Mouse (Mus musculus): ENCODE results near the gene Zc3hc1. TPM values are rescaled to one million over a fixed set of nuclear protein-coding genes. Genes with fewer than 3 reads are reported as not detected.
A peak's percentile ranks its signal among the peaks of the same experiment; 100 is the strongest.
"Not testable (repeated sequence)": the region's sequence is repeated elsewhere in the genome, so short reads cannot be mapped to it uniquely, and the experiment has no call there.

The Zc3hc1 gene
- polyA plus RNA-seq, 1 experiment, result not detected

DNA sequence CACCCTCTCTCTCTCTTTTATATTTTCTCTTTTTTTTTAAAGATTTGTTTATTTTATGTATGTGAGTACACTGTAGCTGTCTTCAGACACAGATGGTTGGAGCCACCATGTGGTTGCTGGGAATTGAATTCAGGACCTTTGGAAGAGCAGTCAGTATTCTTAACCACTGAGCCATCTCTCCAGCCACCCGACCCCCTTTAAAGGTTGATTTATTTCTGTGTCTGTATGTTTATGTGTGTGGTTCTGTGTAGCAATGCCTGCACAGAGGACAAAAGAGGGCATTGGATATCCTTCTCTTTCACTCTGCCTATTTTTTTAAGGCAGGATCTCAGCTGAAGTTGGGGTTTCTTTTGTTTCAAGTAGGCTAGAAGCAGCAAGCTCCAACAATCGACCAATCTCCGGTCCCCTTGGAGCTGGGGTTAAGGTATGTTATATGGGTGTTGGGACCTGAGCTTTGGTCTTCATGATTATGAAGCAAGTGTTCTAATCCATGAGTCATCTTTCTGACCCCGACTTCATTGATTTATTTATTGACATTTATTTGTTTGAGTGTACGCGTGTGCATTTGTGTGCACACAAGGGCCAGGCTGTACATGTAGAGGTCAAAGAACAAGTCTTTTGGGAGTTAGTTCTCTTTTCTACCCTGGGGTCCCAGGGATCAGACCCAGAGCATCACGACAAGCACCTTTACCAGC is 18.7 kb upstream of the Zc3hc1 start:
- Histone ChIP-seq H3K4me3 (ENCODE audit: insufficient read depth, low read depth, low read length) (no peak overlapping the region), H3K27ac (ENCODE audit: insufficient read depth, low read depth, low read length) (no peak overlapping the region), H3K4me1 (ENCODE audit: control insufficient read depth, insufficient read depth, low read length) (peaks cover 2% of the 10 kb centered on the region; the same call in 1 of the 2 replicates)
- TF ChIP-seq POLR2A (IDR thresholded peaks at IDR 0.05; ENCODE audit: insufficient read depth, low read depth, low read length), result no peak
- no peak for TF ChIP-seq CTCF (IDR thresholded peaks at IDR 0.05; ENCODE audit: insufficient read depth, low read depth, low read length)
- 88% methylated on average over 7 of the region's 7 CpGs for WGBS

DNA sequence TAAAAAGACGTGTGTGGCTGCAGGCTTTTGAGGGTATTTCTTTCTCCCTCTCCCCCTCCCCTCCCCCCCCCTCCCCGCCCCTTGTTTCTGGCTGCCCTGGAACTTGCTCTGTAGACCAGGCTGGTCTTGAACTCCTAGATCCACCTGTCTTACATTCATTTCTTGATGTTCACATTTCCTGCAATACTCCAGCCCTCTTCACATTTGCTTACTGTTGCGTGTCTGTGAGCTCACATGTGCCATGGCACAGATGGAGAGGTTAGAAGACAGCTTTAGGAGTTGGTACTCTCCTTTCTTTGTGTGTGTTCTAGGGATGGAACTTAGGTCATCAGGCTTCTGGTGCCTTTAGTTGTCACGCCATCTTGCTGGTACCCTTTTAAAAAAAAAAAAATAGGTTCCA is 17.4 kb upstream of the Zc3hc1 start:
- 88% methylated on average over 4 of the region's 4 CpGs for WGBS
- TF ChIP-seq CTCF (IDR thresholded peaks at IDR 0.05; ENCODE audit: insufficient read depth, low read depth, low read length) (no peak), POLR2A (IDR thresholded peaks at IDR 0.05; ENCODE audit: insufficient read depth, low read depth, low read length) (no peak)
- peaks cover 2% of the 10 kb centered on the region; the same call in 1 of the 2 replicates for H3K4me1 ChIP-seq (ENCODE audit: control insufficient read depth, insufficient read depth, low read length)
- H3K4me3 ChIP-seq (ENCODE audit: insufficient read depth, low read depth, low read length), result no peak overlapping the region
- H3K27ac ChIP-seq (ENCODE audit: insufficient read depth, low read depth, low read length), result no peak overlapping the region

DNA sequence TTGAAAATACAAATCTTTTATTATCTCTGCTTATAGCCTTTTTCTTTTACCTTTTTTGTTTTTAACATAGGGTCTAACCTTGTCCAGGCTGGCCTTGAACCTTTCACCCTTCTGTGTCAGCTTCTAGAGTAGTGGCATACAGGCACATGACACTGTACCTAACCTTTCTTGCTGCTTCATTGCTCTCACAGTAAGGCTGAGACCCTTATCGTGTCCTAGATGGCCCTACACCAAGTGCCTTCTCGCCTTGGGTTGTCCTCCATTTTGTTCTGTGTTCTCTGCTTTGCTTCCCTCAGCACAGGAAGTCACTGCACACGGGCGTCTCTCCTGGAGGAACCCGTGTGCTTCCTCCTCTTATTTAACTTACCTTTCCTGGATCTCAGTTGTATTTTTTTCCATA is 13.8 kb upstream of the Zc3hc1 start:
- Histone ChIP-seq H3K4me1 (ENCODE audit: control insufficient read depth, insufficient read depth, low read length) (peaks cover 2% of the 10 kb centered on the region; the same call in 1 of the 2 replicates), H3K4me3 (ENCODE audit: insufficient read depth, low read depth, low read length) (no peak overlapping the region), H3K27ac (ENCODE audit: insufficient read depth, low read depth, low read length) (no peak overlapping the region)
- 74% methylated on average over 5 of the region's 5 CpGs for WGBS
- no peak for TF ChIP-seq POLR2A (IDR thresholded peaks at IDR 0.05; ENCODE audit: insufficient read depth, low read depth, low read length)
- no peak for TF ChIP-seq CTCF (IDR thresholded peaks at IDR 0.05; ENCODE audit: insufficient read depth, low read depth, low read length)

DNA sequence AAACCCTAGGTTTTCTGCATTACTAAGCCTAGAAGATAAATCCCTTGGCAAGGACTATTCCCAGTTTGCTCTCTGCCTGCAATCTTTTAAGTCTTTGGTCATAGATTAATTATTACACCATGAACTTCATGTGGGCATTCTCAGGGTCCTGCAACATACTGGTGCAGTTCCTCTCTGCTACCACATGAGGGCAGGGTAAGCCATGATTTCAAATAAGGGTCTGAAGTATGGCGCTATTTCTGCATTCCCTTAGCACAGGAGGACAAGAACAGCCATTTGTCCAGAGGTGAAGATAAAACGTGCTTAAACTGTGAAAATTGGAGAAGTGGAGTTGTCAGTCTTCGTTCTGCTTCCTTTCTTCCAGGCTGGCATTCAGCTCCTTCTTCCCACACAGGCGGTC is 12.6 kb upstream of the Zc3hc1 start:
- Histone ChIP-seq H3K4me3 (ENCODE audit: insufficient read depth, low read depth, low read length) (peak overlapping the region; percentile 53), H3K4me1 (ENCODE audit: control insufficient read depth, insufficient read depth, low read length) (peaks cover 2% of the 10 kb centered on the region; the same call in 1 of the 2 replicates), H3K27ac (ENCODE audit: insufficient read depth, low read depth, low read length) (peak overlapping the region; percentile 60; the same call in 1 of the 2 replicates)
- TF ChIP-seq CTCF (IDR thresholded peaks at IDR 0.05; ENCODE audit: insufficient read depth, low read depth, low read length), result no peak
- WGBS, result 7% methylated on average over 4 of the region's 4 CpGs

DNA sequence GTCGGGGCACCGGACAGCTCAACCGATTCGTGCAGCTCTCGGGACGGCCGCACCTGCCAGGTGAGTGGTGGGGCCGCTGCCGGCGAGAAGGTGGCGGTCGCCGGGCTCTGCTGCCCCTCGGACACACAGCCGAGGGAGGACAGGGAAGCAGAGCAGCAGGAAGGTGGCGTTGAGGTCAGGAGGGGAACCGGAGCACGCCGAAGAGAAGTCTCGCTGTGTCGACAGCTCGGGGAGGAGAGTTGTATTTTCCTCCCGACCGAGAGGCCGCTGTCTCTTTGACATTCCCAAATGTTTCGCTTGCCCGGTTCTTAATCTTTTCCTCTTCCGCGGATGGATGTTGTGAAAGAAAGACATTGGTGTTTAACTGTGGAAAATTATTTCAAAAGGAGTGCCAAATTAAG is 11.3 kb upstream of the Zc3hc1 start:
- TF ChIP-seq POLR2A (IDR thresholded peaks at IDR 0.05; ENCODE audit: insufficient read depth, low read depth, low read length), result no peak
- no peak for TF ChIP-seq CTCF (IDR thresholded peaks at IDR 0.05; ENCODE audit: insufficient read depth, low read depth, low read length)
- Histone ChIP-seq H3K4me3 (ENCODE audit: insufficient read depth, low read depth, low read length) (peak overlapping the region; percentile 71), H3K4me1 (ENCODE audit: control insufficient read depth, insufficient read depth, low read length) (peaks cover 2% of the 10 kb centered on the region; the same call in 1 of the 2 replicates), H3K27ac (ENCODE audit: insufficient read depth, low read depth, low read length) (no peak overlapping the region)
- under 1% methylated on average over 29 of the region's 29 CpGs for WGBS

DNA sequence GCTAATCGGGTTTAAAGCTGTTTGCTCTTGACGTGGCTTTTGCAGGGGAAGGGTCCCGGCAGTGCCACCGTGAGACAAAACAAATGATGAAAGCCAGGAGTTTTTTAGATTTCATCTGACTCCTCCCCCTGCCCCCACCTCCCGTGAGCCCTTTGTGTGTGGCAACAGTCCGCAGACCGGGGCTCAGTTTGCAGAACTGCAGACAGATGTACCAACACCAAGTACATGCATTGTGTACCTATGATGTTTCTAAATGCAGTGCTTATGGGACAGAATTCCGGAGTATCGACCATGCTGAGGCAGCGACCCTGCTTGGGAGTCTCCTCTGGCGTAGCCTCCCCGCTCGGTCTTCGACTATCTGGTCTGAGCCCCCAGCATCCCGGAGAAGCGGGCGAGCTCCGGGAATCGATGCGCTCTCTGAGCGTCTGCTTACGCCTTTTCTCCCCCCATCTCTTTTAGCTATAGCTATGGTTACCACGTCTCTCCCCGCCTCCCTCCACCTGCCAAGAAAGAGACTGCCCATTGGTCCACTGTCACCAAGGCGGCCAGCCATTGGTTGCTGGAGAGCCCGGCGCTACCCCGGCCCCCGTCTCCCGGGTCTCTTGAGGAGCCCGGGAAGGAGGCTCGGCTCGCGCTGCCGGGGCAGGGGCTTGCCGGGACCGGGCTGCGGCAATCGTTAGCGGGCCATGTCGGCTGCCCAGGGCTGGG is 10.6 kb upstream of the Zc3hc1 start, which contains the start of gene Klhdc10:
Gene Klhdc10, plus strand, starts transcription at position 561 of the 708 bp plus-strand sequence.
- Histone ChIP-seq H3K4me3 (ENCODE audit: insufficient read depth, low read depth, low read length) (peak within 1 kb of the TSS; percentile 74), H3K27ac (ENCODE audit: insufficient read depth, low read depth, low read length) (peak within 1 kb of the TSS; percentile 90), H3K4me1 (ENCODE audit: control insufficient read depth, insufficient read depth, low read length) (peaks cover 2% of the 10 kb centered on the region; the same call in 1 of the 2 replicates)
- under 1% methylated on average over 41 of the region's 41 CpGs for WGBS
- TF ChIP-seq POLR2A (IDR thresholded peaks at IDR 0.05; ENCODE audit: insufficient read depth, low read depth, low read length), result peak; percentile 70
- no peak for TF ChIP-seq CTCF (IDR thresholded peaks at IDR 0.05; ENCODE audit: insufficient read depth, low read depth, low read length)

DNA sequence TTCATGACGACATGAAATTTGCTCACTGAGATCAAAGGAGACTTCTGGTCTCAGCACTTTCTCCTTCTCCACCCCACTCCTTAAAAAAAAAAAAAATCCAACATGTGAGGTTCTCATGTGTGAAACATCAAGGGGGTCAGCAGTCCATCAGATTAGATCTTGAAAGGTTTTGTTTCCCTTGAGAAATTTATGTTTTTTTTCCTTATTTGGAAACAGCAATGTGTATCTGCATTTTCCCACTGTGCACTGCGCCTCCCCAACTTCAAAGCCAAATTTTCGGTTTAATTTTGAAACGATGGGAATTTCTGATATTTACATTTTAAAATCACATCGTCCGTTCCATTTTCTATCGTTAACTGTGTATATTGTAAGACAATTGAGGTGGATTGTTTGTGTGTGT is 9.9 kb upstream of the Zc3hc1 start:
- no peak for TF ChIP-seq CTCF (IDR thresholded peaks at IDR 0.05; ENCODE audit: insufficient read depth, low read depth, low read length)
- TF ChIP-seq POLR2A (IDR thresholded peaks at IDR 0.05; ENCODE audit: insufficient read depth, low read depth, low read length), result no peak
- 2% methylated on average over 7 of the region's 7 CpGs for WGBS

DNA sequence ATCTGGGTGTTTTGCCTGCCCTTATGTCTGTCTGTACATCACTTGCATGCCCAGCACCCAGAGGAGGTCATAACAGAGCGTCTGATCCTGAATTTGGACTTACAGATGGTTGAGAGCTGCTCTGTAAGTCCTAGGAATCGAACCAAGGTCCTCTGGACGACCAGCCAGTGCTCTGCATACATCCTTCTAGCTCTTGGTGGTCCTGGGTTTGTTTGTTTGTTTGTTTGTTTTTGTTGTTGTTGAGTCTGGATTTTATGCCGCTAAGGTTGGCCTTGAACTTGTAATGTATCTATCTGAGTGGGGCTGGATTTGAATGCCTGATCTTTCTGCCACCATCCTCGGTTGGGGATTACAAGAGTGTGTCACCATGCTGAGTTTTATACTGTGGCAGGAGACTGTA is 9.3 kb upstream of the Zc3hc1 start:
- WGBS, result 80% methylated on average over 5 of the region's 5 CpGs
- TF ChIP-seq CTCF (IDR thresholded peaks at IDR 0.05; ENCODE audit: insufficient read depth, low read depth, low read length) (no peak), POLR2A (IDR thresholded peaks at IDR 0.05; ENCODE audit: insufficient read depth, low read depth, low read length) (no peak)
- Histone ChIP-seq H3K4me1 (ENCODE audit: control insufficient read depth, insufficient read depth, low read length) (peaks cover 2% of the 10 kb centered on the region; the same call in 1 of the 2 replicates), H3K4me3 (ENCODE audit: insufficient read depth, low read depth, low read length) (no peak overlapping the region), H3K27ac (ENCODE audit: insufficient read depth, low read depth, low read length) (no peak overlapping the region)

More for the DNA sequence above, 9.9 kb upstream of the Zc3hc1 start:
- Histone ChIP-seq H3K27ac (ENCODE audit: insufficient read depth, low read depth, low read length) (peak overlapping the region; percentile 75; the same call in 1 of the 2 replicates), H3K4me3 (ENCODE audit: insufficient read depth, low read depth, low read length) (no peak overlapping the region), H3K4me1 (ENCODE audit: control insufficient read depth, insufficient read depth, low read length) (peaks cover 2% of the 10 kb centered on the region; the same call in 1 of the 2 replicates)

DNA sequence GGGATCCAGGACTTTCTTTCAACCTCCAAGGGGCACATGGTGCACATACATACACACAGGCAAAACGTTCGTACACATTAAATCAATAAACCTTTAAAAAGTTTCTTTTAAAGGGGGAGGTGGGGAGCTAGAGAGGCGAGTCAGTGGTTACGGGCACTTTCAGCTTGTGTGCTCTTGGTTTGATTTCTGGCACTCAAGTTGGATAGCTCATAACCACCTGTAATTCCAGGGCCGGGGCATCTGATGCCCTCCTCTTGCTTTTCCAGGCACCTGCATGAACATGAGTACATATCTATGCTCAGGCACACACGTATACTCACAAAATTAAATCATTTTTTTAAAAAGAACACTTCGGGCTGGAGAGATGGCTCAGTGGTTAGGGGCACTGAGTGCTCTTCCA is 1.2 kb upstream of the Zc3hc1 start:
- no peak overlapping the region for H3K27ac ChIP-seq (ENCODE audit: insufficient read depth, low read depth, low read length)
- H3K4me3 ChIP-seq (ENCODE audit: insufficient read depth, low read depth, low read length), result no peak overlapping the region
- WGBS, result 91% methylated on average over 7 of the region's 7 CpGs
- H3K4me1 ChIP-seq (ENCODE audit: control insufficient read depth, insufficient read depth, low read length), result no peaks in the 10 kb centered on the region
- TF ChIP-seq CTCF (IDR thresholded peaks at IDR 0.05; ENCODE audit: insufficient read depth, low read depth, low read length), result no peak
- TF ChIP-seq POLR2A (IDR thresholded peaks at IDR 0.05; ENCODE audit: insufficient read depth, low read depth, low read length), result no peak

DNA sequence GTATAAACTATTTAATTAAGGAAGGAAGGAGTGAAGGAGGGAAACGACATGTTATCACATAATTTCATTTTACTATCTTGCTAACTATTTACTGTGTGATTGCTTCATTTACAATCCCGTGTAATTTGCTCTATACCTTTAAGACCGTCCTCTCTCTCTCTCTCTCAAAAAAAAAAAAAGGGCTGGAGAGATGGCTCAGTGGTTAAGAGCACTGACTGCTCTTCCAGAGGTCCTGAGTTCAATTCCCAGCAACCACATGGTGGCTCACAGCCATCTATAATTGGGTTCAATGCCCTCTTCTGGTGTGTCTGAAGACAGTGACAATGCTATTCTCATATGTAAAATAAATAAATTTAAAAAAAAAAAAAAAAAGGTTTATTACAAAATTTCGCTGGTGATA is 557 bp downstream of the Zc3hc1 start:
- not testable (repeated sequence) for H3K27ac ChIP-seq (ENCODE audit: insufficient read depth, low read depth, low read length); H3K4me1 ChIP-seq (ENCODE audit: control insufficient read depth, insufficient read depth, low read length)
- H3K4me3 ChIP-seq (ENCODE audit: insufficient read depth, low read depth, low read length), result peak overlapping the region; percentile 94
- 20% methylated on average over 4 of the region's 4 CpGs for WGBS

Data from olfactory bulb, adult 2 months (tissue).